Mouse (Mus musculus): ENCODE results near the gene Ly6g6f.
A peak's percentile ranks its signal among the peaks of the same experiment; 100 is the strongest.

Ly6g6f gene

DNA sequence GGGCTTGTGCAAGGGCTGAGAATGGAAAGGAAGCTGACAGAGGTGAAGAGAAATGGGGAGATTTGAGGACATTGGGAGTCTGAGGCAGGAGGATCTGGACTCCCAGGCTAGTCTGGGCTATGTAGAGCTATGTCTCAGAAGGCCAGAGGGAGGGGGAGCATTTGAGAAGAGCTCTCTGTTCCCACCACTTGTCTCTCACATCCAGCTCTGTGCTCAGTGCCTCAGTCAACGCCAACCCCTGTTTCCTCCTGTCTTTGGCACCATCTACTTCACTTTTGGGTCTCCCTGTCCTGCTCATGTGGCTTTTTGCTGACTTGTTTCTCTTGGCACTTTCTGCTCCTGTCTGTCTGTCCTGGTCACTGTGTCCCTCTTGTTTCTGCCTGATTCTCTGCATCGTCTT lies 8.1 kb downstream of the Ly6g6f start:
- peak in 1 of 2 experiments; percentile 2 for DNase-seq

DNA sequence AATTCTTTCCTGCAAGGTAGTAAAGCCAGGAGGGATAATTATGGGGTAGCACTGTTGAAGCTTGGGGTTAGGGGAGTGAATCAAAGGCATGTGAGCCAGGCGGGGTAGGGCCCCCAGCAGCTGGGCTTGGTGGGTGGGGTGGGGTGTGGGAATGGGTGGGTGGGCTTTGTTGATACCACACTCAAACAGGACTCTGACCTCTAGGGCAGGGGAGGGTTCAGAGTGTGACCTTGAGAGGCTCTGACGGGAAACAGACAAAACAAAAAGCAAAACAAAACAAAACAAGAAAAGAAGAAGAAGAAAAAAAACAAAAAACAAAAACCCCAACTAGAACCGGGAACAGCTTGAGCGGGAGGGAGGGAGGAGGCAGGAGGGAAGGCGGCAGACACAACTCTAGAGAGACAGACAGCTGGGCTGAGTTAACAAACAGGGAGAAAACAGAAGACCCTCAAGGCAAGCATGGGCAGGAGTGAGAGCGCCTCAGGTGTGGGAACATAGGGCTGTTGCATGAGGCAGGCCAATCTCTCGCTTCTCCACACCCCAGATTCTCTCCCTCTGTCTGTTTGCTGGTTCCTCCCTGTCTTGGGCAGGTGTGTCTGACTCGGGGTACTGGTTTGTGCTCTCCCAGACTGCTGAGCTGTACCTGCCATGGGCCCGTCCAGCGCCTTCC lies 8.8 kb downstream of the Ly6g6f start, which contains the start of gene Ly6g6e:
Gene Ly6g6e, plus strand, starts transcription at position 396 of the 670 bp plus-strand sequence.
- peak in 1 of 2 experiments; percentile 9 for DNase-seq

DNA sequence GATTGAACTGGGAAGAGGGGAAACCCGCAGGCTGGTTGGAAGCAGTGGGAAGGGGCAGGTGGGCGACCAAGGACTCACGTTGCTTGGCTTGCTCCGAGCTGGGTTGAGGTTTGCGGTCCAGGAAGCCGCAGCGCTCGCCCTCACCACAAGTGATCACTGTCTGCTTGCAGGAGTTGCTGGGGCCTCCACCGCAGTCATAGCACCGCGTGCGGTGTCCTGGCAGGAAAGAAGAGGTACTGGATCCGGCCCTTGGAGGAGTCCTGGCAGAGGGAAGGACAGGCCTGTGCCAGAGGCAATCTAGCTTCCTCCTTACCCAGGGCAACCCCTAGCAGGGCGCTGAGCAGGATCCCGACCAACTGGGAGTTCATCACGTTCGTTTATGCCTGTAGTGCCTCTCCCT lies 11.3 kb downstream of the Ly6g6f start:
- peak; percentile 82 to 84 for DNase-seq

DNA sequence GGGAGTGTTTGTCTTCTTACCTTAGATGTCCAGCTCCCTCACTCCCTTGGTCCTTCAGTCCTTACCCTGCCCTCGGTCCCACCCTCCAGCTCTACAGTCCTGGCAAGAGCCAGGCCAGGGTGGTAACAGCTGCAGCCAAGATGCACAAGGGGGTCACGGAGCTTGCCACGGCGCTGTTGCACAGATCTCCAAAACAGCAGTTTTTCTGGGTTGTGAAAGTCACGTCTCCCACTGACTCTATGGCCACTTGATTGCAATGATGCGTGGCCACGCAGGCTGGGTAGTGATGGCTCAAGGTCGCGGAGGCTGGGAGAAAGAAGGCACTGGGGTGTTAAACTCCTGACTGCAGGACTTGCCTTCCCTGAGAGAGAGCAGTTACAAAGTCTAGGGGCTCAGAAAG lies 14.0 kb downstream of the Ly6g6f start:
- DNase-seq = no peak

DNA sequence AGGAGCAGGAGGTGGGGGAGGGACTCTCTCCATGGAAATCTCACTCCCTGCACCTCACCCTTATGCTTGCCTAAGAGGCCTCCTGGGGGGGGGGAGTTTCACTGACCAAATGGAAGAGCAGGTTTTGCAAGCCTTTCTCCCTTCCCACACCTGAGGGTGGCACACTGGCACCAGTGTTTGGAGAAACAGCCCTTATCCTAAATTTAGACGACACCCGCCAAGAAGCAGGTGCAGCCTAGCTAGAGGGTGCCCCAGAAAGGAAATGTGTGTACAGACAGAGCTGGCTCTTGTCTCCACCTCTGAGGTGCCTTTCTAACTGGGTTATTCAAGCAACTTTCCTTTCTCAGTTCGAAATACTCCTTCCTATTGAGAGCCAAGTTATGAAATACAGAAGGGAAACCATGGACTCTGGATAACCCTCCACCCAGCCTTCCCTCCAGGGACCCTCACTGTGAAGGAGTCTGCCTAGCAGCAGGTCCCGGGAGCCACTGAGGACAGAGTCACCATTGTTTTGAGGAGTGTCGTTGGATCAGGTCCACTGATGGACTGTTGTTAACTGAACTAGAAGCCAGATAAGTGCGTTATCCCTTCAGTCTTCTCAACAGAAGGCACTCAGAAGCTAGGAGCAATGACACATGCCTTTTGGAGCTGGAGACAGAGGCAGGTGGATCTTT lies 14.7 kb downstream of the Ly6g6f start:
- DNase-seq = peak; percentile 83 to 87

DNA sequence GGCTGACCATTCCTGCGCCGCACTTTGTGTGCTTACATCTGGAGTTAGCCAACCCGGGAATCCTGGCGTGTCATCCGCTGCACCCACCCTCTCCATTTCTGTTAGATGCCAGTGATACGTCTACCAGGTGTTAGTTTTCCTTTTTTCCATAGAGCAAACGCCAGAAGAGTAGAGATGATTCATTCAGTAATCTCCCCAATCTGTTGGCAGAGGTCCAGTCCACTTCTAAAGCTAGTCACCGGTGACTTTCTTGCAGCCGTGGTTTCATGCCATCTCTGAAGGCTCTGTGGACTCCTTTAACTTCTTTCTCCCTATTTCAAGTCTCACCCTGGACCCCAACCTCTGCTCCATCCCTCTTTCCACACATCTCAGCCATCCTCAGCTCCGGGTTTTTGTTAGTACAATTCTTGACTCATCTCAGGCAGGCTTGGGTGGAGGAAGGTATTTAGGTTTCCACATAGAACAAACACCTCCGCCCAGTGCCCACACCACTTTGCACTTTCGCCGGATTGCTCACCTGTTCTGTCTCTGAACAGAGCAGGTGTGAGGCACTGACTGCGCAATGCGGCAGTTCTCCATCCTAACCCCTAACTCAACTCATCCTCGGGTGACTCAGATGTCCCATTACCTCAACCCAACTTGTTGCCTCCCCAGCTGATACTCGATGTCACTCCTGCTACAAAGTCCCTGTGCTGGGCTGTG lies 17.0 kb downstream of the Ly6g6f start:
- no peak for DNase-seq

DNA sequence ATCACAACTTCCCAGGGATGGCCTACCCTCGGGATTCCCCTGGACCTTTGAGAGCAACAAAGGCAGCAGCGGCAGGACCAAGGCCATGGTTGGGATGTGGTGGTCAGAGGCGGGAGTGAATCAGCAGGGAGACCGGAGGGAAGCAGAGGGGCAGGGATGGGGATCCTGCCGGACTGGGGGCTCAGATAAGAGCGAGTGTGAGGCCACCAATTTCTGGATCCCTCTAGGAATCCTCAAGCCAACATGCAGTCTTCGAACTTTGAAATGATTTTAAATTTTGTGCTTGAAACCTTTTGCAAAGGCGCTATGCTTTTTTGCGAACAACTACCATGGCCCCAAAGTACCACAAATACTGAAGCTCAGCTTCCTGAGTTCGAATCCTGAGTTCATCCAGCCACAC lies 19.3 kb downstream of the Ly6g6f start, which contains the start of gene Mpig6b:
Gene Mpig6b, minus strand, starts transcription at position 101 of the 400 bp plus-strand sequence.
- no peak for DNase-seq

DNA sequence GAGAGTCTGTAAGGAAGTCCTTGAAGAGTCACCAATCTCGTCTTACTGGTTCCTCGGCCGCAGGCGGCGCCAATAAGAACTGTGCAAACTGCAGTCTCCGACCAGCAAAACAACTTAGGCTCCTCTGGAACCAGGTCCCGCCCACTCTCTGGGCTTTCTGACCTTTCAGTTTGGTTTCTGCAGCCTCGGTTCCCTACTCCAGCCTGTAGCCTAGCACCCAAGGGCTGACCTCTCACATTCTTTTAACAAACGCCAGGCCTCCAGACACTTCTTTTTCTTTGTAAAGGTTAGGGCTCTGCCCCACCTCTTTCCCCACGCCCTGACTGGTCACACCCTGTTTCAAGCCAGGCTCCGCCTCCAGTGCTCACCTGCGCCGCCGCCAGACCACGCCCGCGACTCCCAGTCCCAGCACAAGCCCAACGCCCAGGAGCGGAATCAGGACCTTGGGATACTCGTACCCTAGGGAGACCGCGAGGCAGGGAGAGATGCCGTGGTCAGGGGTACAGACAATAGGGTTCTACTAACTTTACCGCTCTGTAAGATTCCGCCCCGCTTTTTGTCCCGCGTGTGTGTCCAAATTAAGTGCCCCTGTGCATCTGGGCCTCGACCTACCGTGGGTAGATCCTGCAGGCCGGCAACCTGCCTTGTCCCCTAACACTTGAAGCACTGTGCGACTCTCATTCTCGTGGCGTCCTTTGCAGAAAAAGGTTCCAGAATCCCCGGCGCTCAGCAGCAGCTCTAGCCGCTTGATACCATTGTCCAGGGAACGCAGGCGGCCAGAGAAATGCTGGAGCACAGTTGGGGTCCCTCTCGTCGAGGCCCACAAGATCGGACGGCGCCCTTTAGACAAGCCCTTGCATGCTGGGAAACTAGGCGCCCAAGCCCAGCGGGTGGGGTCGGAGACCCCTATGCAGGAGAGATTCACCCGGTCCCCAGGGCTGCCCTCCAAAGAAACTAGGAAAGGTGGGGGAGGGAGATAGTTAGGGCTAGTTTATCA lies 20.2 kb downstream of the Ly6g6f start, which contains the start of gene Ly6g6c:
Gene Ly6g6c, plus strand, starts transcription at position 438 of the 997 bp plus-strand sequence.
- peak; percentile 62 to 71 for DNase-seq

DNA sequence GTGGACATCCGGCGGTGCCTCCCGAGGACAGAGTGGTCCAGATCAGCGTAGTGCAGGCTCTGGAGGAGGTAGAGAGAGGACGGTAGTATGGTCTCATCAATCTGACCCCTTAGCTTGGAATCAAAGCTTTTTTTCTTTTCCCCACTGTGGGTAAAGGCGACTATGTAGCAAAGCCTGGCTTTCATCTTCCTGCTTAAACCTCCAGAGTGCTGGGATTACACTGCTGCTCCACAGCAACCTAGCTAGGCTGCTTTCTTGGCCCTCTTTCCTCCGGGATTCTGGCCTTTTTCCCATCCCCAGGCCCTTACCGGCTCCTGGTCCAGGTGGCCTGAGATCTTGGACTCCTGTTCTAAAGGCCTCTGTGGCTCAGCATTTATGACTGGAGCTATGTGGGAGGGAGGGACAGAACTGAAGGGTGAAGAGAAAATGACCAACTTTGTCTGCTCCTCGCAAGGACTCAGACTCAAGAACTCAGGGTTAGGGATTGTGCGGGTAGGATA lies 21.0 kb downstream of the Ly6g6f start:
- DNase-seq = peak; percentile 64 to 68

DNA sequence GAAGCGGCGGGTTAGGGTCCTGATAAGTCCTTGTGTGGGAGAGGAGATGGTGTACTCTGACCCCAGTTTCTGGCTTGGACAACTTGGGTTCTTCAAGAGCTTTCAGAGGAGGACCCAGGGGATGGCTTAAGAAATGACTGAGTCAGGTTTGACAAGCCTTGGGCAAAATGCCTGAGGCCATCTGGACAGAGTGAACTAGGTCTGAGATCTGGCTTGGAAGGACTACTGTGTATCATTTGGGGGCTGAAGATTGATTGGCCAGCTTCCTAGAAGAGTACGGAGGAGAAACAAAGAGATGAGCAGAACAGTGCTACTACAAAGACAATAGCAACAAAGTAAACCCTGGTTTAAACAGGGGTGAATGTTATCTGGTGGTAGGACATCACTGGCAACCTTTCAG lies 21.9 kb downstream of the Ly6g6f start:
- no peak for DNase-seq

DNA sequence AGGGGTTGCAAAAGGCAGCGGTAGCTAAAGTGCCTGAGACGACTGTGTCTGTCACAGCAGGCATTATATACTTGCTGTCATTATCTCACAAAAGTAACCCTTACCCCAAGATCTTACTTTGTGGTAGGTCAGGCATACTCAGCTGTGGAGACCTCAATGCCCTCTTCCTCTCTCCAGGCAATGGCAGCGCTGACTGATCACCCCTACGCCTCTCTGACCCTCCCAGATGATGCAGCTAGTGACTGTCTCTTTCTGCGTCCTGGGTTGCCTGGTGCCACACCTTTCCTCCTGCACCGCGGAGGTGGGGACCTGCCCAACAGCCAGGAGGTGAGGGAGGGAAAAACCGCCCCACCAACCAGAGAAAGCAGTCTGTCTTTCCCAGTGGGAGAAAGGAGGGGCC lies 24.1 kb downstream of the Ly6g6f start:
- no peak for DNase-seq

DNA sequence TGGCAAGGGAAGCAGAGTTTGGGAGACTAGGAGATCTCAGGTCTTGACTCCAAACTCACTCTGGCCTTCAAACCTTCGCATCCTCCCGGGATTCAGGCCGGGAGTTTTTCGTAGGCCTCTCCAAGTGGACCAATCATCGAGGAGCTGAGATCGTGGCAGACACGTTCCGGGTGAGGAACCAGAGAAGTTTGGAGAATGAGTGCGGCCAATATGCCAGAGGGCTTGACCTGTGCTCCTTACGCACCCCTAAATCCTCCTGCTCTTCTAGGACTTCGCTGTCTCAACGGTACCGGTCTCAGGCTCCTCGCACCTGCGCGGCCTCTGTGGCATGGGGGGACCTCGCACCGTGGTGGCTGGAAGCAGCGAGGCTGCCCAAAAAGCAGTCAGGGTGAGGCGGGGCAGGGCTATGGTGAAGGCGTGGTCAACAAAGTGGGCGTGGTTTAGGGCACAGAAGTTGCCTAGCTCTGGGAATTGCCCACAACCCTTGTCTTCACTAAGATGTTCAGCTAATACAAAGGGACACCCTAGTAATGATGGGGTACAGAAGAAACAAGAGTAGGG lies 24.6 kb downstream of the Ly6g6f start:
- DNase-seq = no peak

DNA sequence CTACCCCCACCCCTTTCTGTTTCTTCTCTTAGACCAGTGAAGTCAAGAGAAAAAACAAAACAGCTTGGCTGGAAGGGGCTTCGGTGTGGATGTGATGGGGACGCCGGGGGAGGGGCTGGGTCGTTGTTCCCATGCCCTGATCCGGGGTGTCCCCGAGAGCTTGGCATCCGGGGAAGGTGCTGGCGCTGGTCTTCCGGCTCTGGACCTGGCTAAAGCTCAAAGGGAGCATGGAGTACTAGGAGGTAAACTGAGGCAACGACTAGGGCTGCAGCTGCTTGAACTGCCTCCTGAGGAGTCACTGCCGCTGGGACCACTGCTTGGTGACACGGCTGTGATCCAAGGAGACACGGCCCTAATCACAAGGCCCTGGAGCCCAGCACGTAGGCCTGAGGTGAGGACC lies 25.3 kb downstream of the Ly6g6f start:
- no peak for DNase-seq

DNA sequence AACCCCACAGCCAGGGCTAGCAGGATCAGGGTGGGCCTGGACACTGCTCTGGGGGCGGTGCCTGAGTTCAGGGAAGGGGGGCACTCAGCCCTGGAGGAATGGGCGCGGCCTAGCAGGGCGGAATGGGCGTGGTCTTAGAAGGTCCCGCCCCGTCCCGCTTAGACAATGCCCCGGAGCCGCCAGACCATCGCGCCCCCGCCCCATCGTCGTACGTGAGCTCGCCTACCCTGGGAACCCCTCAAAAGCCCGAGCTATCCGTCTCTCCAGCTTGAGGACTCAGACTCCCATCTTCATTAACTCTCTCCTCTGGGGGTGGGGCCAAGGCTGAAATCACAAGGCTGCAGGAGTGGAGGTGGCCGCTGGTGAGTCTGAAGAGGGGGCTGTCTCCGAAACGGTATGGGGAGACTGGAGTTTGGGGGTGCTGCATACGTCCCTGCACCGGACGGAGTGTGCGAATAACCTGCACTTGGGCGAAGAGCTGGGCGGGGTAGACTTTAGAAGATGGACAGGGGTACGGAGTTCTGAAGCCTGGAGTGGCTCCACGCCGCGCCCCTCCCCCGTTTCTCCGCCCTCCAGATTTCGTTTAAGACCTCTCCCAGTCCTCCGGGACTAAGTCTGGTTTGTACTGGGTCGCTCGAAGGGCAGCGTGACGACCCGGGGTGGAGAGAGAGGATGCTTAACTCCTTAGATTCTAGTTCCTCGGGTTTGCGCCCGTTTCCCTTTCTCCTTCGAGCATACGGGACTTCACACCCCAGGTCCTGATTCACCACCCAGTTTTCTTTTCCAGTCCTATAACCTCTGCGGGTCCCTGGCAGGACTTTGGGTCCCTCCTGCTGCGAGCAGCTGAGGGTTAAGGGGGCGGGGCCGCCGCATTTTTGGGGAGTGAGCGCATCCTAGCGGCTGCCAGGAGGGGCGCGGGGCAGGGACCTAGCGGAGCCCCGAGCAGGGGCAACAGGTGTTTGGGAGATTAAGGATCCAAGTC lies 26.2 kb downstream of the Ly6g6f start, which contains the start of gene Ddah2:
Gene Ddah2, plus strand, starts transcription at position 125 of the 982 bp plus-strand sequence.
- DNase-seq = peak; percentile 79 to 84

DNA sequence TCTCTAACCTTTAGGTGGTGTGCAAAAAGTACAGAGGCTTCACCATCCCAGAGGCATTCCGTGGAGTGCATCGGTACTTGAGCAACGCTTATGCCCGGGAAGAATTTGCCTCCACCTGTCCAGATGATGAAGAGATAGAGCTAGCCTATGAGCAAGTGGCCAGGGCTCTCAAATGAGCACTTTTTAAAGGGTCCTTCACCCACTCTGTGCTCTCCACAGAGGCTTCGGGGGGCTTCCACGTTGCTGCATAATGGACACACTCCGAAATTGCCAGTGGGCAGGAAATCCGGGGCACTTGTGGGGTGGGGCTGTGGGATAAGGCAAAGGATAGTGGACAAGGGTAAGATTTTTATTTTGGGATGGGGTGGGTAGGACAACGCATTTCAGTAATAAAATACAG lies 27.1 kb downstream of the Ly6g6f start:
- no peak for DNase-seq

DNA sequence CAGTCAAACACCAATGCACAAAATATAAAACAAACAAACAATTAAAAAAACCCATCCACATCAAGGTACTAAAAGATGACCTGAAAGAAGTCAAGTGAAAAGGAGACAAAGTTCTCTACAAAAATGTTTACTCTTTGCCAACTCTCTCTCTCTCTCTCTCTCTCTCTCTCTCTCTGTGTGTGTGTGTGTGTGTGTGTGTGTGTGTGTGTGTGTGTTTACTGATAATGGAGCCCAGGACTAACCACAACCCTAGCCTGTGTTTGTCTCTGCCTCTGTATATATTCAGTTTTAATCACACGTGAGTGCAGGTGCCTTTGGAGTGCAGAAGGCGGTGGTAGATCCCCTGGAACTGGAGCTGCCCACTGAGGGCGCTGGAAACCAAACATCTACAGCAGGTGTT lies 28.3 kb downstream of the Ly6g6f start:
- no peak for DNase-seq

DNA sequence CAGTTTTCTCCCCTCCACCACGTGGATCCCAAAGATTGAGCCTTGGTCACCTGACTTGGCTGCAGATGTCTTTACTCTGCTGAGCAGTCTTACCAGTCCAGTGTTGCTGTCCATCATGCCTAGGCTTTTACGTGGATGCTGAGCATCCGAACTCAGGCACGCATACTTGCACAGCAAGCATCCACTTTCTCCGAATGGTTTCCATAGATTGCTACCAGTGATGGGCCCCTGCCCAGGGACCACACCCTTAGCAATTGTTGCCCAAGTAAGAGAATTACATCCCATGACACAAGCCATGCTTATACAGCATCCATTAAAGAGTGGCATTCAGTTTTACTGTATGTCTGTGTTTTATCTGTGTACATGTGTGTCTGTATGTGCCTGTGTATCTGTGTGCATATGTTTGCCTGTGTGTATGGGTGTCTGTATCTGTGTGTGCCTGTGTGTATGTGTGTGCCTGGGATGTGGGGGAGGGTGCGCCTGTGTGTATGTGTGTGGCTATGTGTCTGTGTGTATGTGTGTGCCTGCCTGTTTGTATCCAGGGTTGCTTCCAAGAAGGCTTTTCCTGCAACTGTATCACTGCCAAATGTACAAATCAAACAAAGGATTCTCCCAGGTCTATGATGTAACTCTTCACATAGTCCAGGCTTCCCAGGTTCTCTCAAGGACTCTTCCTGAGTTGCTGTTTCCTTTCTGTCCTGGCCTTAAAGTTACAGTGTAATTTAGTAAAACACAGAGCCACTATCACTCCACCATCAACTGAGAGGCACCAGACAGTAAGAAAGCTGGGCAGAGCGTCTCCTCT lies 29.5 kb downstream of the Ly6g6f start:
- DNase-seq = no peak

DNA sequence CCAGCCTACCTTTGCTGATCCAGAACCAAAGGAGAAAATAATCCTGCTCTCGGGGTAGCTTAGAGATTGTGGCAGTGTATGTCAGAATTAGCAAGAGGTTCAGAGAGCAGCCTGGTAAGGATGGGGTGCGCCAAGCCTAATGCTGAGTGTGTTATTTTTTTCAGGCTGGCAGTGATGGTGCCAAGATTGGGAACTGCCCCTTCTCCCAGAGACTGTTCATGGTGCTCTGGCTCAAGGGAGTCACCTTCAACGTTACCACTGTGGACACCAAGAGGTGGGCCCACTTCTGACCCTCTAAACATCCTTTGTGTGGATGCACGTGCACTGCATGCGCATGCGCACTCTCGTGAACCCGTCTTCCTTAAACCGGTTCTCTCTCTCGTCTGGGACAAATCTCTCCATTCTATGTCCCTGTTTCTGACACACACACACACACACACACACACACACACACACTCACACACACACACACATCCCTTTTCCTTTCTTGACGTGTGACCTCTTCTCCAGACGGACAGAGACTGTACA lies 33.1 kb downstream of the Ly6g6f start:
- DNase-seq = peak in 1 of 2 experiments; percentile 14

Data from cerebellum, postnatal 36 days (tissue).